In the genomic region with DNA sequence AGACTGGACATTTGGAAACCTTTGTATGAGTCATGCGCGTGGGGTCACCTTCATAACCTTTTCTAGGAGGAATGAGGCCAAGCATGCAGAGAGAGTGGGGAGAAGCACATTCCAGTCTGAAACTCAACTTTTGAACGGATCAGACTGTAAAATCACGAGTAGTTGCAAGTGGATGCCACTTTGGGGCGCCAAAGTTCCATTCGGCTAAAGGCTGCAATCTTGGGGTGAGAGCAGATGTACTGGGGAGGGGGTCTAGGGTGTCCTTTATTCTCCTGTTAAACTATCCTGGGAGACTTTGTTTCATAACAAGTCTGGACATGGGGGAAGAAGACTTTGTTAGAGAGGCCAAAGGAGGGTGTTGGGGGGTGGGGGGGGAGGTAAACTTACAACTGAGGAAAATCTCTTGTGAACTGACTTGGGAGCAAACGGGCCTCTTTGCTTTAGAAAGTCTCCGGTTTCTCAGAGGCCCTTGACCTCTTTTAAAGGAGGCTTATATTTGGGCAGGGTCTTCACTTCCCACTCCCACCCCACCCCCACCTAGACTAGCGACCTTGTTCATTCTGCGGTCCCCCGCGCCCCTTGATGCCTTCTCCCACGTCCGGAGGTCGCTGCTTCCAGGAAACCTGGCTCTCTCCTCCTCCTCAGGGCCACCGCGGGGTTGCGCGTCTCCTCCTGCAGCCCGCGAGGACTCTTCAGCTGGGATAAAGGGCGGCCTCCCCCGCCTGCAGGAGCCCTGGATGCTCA, we compare ENCODE assay signal across 8 mouse cellular contexts. TPM values are rescaled to one million over a fixed set of nuclear protein-coding genes. Genes with fewer than 3 reads are reported as not detected.
DNase-seq lines count a peak whose midpoint lies in the region; ATAC-seq lines count a peak whose summit lies in the region.

No protein-coding gene starts in this region.

- under 1% methylated on average over 23 of the region's 23 CpGs for WGBS in limb, embryonic 13.5 days

- ATAC-seq in limb, embryonic 13.5 days (ENCODE audit: low FRiP score, low read depth) = peak; percentile 76

- H3K9me3 ChIP-seq in limb, embryonic 13.5 days = no peaks in the 10 kb centered on the region

- H3K4me3 ChIP-seq in limb, embryonic 13.5 days = peak overlapping the region; percentile 46

- no peak overlapping the region for H3K27ac ChIP-seq in limb, embryonic 13.5 days

- peak; percentile 83 to 84 for DNase-seq in cerebellum, postnatal 10 days
- DNase-seq in cerebellum, adult 11-12 months = no peak
- DNase-seq in right cerebral cortex, adult 18-20 months = peak; percentile 72
- DNase-seq in right cerebral cortex, postnatal 36 days (ENCODE audit: low spot score in 2 of 2) = no peak
- peak; percentile 55 to 67 for DNase-seq in frontal cortex, postnatal 36 days (ENCODE audit: low spot score in 2 of 2)
- peak; percentile 50 to 74 for DNase-seq in right cerebral cortex, adult 2 months (ENCODE audit: low spot score in 2 of 2)
- DNase-seq in thymus, adult 18-20 months = no peak

- peak overlapping the region; percentile 48 for H3K9ac ChIP-seq in limb, embryonic 13.5 days

- peak overlapping the region; percentile 74 for H3K4me2 ChIP-seq in limb, embryonic 13.5 days (replicated peaks)

- H3K27me3 ChIP-seq in limb, embryonic 13.5 days = peaks cover 72% of the 10 kb centered on the region

- no peaks in the 10 kb centered on the region for H3K36me3 ChIP-seq in limb, embryonic 13.5 days

- peaks cover 21% of the 10 kb centered on the region; the same call in 1 of the 2 replicates for H3K4me1 ChIP-seq in limb, embryonic 13.5 days

RNA-seq across cellular contexts. Expression of a gene that starts 11.0 kb away (rescaled TPM):
- 0.37 and 0.38 TPM in 2 replicates for polyA plus RNA-seq in limb, embryonic 13.5 days (2015; fragmentation: Nextera tagmentation; extraction: Ambion mirVana)

Comparison
In these comparisons a context has a peak if more than half of its experiments do, and no peak if none do; other contexts are left out.
1. DNase-seq: peak in cerebellum, postnatal 10 days (2 of 2), right cerebral cortex, adult 18-20 months (single experiment), frontal cortex, postnatal 36 days (2 of 2) and right cerebral cortex, adult 2 months (2 of 2); none in cerebellum, adult 11-12 months (single experiment), right cerebral cortex, postnatal 36 days (0 of 2) and thymus, adult 18-20 months (0 of 2).